Comparison of ENCODE assay signal across 15 mouse cellular contexts in genomic region chr1:69089331-69089730, GRCm38 (mm10). TPM values are rescaled to one million over a fixed set of nuclear protein-coding genes. Genes with fewer than 3 reads are reported as not detected.
"Had no signal": no experiment of that assay in that cellular context is flagged by ENCODE, and none has a peak within 500 bp of the region (broad histone marks: within the 10 kb centered on the region; RNA-seq: fewer than 3 reads in every experiment).

No protein-coding gene starts in this region.

- H3K9ac ChIP-seq: liver, embryonic 12.5 days; lung, embryonic 15.5 days; midbrain, embryonic 12.5 days; neural tube, embryonic 12.5 days had no signal

- H3K27ac ChIP-seq: left cerebral cortex, adult 2 months; limb, embryonic 10.5 days; liver, embryonic 12.5 days; lung, embryonic 15.5 days; macrophage; midbrain, embryonic 12.5 days; neural tube, embryonic 12.5 days; stomach, postnatal 0 days had no signal

- H3K4me1 ChIP-seq: liver, embryonic 12.5 days; lung, embryonic 15.5 days; megakaryocyte, embryonic 14.5 days; neural tube, embryonic 12.5 days had no signal

- DNase-seq: kidney, adult 8-10 months; kidney, postnatal 36 days; lung, postnatal 14 days had no signal

- H3K4me2 ChIP-seq: liver, embryonic 12.5 days; lung, embryonic 15.5 days; midbrain, embryonic 12.5 days; neural tube, embryonic 12.5 days had no signal

- H3K4me3 ChIP-seq: left cerebral cortex, adult 2 months; limb, embryonic 10.5 days; liver, embryonic 12.5 days; lung, embryonic 15.5 days; megakaryocyte, embryonic 14.5 days; midbrain, embryonic 12.5 days; neural tube, embryonic 12.5 days had no signal

- H3K27me3 ChIP-seq: liver, embryonic 12.5 days; lung, embryonic 15.5 days; megakaryocyte, embryonic 14.5 days; neural tube, embryonic 12.5 days had no signal

- H3K36me3 ChIP-seq: limb, embryonic 10.5 days; liver, embryonic 12.5 days; lung, embryonic 15.5 days; midbrain, embryonic 12.5 days; neural tube, embryonic 12.5 days had no signal

- ATAC-seq: liver, embryonic 12.5 days had no signal

- H3K9me3 ChIP-seq: limb, embryonic 10.5 days; liver, embryonic 12.5 days; lung, embryonic 15.5 days; megakaryocyte, embryonic 14.5 days; midbrain, embryonic 12.5 days; neural tube, embryonic 12.5 days had no signal

RNA-seq across cellular contexts. Expression of gene Erbb4, which starts 18.5 kb away (rescaled TPM):
- total RNA-seq: monocyte, adult 5-6 weeks; neutrophil, adult 5-6 weeks had no signal
- polyA plus RNA-seq: liver, embryonic 16.5 days; macrophage; stomach, postnatal 0 days had no signal
